Mouse (Mus musculus) gastrocnemius, postnatal 4 days (tissue): Measurements from ENCODE around the gene Pnma1. TPM values are rescaled to one million over a fixed set of nuclear protein-coding genes. Genes with fewer than 3 reads are reported as not detected.

Experiments
- DNase-seq, 2 experiments: peaks; one replicate each; pipeline ENCODE4 v3.0.0; 2021 to 2022; ENCODE audit warnings: low spot score in 2 of 2, mixed read lengths in 2 of 2
- total RNA-seq, 2 experiments: library from RNA; stranded (reverse); gene quantifications; 2 replicates each; pipeline ENCODE4 v1.2.3; 2021

Gene Pnma1
- total RNA-seq, 2 experiments from 2014 or later: 0.54 to 0.81 TPM

DNA sequence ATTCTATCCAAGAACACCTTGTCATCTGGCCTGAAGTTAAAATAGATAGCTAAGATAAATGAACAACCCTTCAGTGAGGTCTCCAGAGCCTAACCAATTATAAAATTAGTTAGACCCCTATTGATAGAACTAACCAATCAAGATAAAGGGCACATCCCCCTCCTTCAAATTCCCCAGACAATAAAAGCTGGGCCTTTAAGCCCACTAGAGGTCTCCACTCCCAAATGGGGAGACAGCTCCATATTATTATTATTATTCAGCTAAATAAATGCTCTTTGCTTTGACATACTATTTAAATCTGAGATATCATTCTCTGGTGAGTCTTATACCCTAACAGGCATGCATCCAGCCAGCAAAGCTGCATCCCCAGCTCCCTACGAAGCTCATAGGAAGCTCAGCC is 38.4 kb downstream of the Pnma1 start:
- DNase-seq: no peak

DNA sequence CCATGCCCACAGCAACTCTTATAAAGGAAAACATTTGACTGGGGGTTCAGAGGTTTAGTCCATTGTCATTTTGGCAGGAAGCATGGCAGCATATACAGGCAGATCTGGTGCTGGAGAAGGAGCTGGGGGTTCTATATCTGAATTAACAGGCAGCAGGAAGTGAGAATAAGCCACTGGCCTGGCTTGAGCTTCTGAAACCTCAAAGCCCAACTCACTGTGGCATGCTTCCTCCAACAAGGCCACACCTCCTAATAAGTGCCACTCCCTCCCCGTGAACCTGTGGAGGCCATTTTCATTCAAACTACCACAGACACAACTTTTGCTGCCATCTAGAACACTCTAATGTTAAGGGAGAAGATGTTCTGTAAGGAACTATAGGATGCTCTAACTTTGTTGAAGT is 40.6 kb downstream of the Pnma1 start:
- no peak for DNase-seq

DNA sequence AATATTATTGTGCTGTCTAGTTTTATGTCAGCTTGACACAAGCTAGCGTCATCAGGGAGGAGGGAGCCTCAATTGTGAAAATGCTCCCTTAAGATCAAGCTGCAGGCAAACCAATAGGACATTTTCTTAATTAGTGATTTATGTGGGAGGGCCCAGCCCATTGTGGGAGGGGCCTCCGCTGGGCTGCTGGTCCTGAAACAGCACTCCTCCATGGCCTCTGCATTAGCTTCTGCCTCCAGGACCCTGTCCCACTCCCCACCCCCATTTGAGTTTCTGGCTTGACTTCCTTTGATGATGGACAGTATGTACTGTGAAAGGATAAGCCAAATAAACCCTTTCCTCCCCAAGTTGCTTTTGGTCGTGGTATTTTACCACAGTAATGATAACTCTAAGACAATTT is 41.3 kb downstream of the Pnma1 start:
- no peak for DNase-seq

DNA sequence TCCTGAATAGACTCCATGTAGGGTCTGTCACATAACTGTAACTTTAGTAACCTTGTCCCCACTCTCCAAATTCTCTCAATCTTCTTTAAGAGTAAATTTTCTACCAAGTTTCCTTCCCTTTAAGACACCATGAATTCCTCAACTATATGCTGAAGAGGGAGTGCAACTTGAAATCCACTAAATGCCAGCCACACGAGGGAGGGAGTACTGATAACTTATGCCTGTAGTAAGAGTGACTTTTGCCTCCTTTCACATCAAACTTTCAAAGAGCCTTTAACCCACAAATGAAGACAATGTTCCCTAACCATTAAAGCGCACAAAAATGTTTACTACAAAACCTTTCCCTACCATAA is 46.8 kb downstream of the Pnma1 start:
- DNase-seq: no peak

DNA sequence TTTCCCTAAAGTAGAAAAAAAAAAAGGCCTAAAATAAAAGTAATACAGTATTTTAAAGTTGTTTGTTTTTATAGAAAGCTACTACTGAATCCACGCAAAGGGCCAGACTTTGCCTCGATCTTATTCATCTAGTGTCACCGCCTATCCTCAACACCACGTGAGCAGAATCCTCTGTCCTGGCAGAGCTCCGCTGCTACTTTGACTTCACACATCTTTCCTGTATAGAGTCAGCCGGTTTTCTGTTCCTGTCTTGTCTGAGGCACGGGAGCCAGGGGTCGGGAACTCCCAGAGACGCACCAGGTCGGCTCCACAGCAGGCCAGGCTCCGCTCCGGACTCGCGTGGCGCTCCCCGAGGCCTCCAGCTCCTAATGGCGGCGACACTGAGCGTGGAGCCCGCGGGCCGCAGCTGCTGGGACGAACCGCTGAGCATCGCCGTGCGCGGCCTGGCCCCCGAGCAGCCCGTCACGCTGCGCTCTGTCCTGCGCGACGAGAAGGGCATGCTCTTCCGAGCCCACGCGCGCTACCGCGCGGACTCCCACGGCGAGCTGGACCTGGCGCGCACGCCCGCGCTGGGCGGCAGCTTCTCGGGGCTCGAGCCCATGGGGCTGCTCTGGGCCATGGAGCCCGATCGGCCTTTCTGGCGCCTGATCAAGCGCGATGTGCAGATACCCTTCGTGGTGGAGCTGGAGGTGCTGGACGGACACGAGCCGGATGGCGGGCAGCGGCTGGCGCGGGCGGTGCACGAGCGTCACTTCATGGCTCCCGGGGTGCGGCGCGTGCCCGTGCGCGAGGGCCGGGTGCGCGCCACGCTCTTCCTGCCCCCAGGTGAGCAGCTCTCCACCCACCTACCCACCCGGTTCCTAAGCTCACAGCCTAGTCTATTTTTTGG is 47.4 kb downstream of the Pnma1 start, which contains the start of gene Acot6:
TSS of gene Acot6 (plus strand) at position 51 of the 889 bp plus-strand sequence.
- DNase-seq: peak in 1 of 2 experiments; percentile 51

DNA sequence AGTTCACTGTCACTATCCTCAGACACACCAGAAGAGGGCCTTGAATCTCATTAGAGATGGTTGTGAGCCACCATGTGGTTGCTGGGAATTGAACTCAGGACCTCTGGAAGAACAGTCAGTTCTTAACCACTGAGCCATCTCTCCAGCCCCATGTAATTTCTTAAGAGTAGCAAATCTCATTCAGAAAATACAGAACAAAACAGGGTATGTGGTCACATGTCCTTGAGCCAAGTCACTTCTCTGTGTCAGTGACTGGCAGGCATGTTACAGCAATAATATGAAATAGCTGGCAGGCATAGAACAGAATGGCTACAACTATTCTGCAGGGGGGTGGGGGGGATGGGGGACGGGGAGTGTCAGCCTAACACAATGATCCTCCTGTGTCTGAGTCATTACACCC is 48.2 kb downstream of the Pnma1 start:
- no peak for DNase-seq

DNA sequence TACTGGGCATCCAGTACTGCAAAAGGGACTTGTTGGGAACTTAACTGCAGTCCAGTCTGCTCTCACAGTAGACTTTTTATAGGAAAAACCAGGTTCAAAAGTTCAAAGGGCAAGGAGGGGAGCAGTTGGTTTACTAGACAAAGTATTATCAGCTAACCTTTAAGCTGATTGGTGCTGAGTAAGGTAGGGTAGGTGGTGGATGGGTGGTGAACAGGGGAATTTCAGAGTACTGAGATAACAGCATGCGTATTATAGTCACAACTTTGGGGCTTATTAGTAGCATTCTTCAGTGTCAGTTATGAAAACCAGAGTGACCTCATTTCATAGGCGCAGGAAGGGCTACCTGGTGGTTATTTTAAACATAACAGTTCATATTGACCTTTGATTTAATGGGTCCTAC is 48.7 kb downstream of the Pnma1 start:
- no peak for DNase-seq

Other genes starting within 250 kb of the Pnma1 start
- 10 to 100 TPM; 26.5 to 28.8 TPM for gene Numb, start 226.6 kb downstream of the Pnma1 start, total RNA-seq
- 1 to 10 TPM; 5.6 to 6.2 TPM for gene Riox1, start 197.9 kb downstream of the Pnma1 start, total RNA-seq
- gene Heatr4, start 163.6 kb downstream of the Pnma1 start, total RNA-seq: not detected
- gene Acot2, start 160.6 kb downstream of the Pnma1 start, total RNA-seq: 10 to 100 TPM; 20.4 to 24.4 TPM
- gene Acot1, start 139.0 kb downstream of the Pnma1 start, total RNA-seq: 10 to 100 TPM; 18.4 to 21.5 TPM
- under 1 TPM; 0.32 to 0.93 TPM for gene Acot4, start 110.1 kb downstream of the Pnma1 start, total RNA-seq
- not detected for gene Gm49366, start 109.6 kb downstream of the Pnma1 start, total RNA-seq
- gene Acot3, start 96.3 kb downstream of the Pnma1 start, total RNA-seq: not detected
- gene Acot5, start 79.2 kb downstream of the Pnma1 start, total RNA-seq: under 1 TPM; 0.21 to 0.34 TPM
- gene Acot6, start 47.8 kb downstream of the Pnma1 start, total RNA-seq: 1 to 10 TPM; 3.2 to 4.3 TPM
- 10 to 100 TPM; 10.2 to 14.8 TPM for gene Dnal1, start 34.1 kb downstream of the Pnma1 start, total RNA-seq
- gene Elmsan1, start 70.4 kb upstream of the Pnma1 start, total RNA-seq: 10 to 100 TPM; 22.0 to 23.3 TPM
- gene Ptgr2, start 136.7 kb upstream of the Pnma1 start, total RNA-seq: 10 to 100 TPM; 50.8 to 58.1 TPM
- 10 to 100 TPM; 31.4 to 37.3 TPM for gene Zfp410, start 168.4 kb upstream of the Pnma1 start, total RNA-seq
- 10 to 100 TPM; 35.5 to 35.7 TPM for gene Coq6, start 213.2 kb upstream of the Pnma1 start, total RNA-seq
- 1 to 10 TPM in 1 of 2 experiments, under 1 TPM in 1; 0.96 to 1.4 TPM for gene Fam161b, start 213.3 kb upstream of the Pnma1 start, total RNA-seq